Mouse (Mus musculus) MEL (cell line): ENCODE data around the gene Ccdc117.

Experiments used
- CTCF ChIP-seq, 3 experiments: IDR thresholded peaks in 2 of 3; conservative IDR thresholded peaks in 1 of 3; 2 replicates each; pipeline ENCODE4 v1.5.1; 2011 to 2012; ENCODE audit warnings: low read length in 3 of 3, low read depth in 2 of 3, mild to moderate bottlenecking in 2 of 3, improper control_type of control experiment in 1 of 3, inconsistent platforms in 1 of 3, mixed read lengths in 1 of 3, moderate library complexity in 1 of 3; ENCODE audit not compliant: control insufficient read depth in 1 of 3, insufficient read depth in 1 of 3, poor library complexity in 1 of 3, severe bottlenecking in 1 of 3
- EP300 ChIP-seq, 2 experiments: IDR thresholded peaks; 2 replicates each; pipeline ENCODE4 v1.6.1; 2011; ENCODE audit warnings: improper control_type of control experiment in 2 of 2, low read length in 2 of 2, low read depth in 1 of 2, mild to moderate bottlenecking in 1 of 2
- MAZ ChIP-seq: IDR thresholded peaks from 2 replicates; pipeline ENCODE4 v1.6.1; 2012; ENCODE audit warnings: low read depth, mild to moderate bottlenecking, inconsistent platforms, low read length, improper control_type of control experiment
- MXI1 ChIP-seq: IDR thresholded peaks from 2 replicates; pipeline ENCODE4 v1.6.1; 2011; ENCODE audit warnings: mild to moderate bottlenecking, low read depth, low read length, improper control_type of control experiment
- POLR2A ChIP-seq, 2 experiments: IDR thresholded peaks; 2 replicates each; pipeline ENCODE4 v1.6.1; 2011 to 2012; ENCODE audit warnings: low read length in 2 of 2, mild to moderate bottlenecking in 2 of 2, control low read depth in 1 of 2, improper control_type of control experiment in 1 of 2, low read depth in 1 of 2, moderate library complexity in 1 of 2; ENCODE audit not compliant: control insufficient read depth in 1 of 2, insufficient read depth in 1 of 2, poor library complexity in 1 of 2
- POLR2AphosphoS2 ChIP-seq: IDR thresholded peaks from 2 replicates; pipeline ENCODE4 v1.6.1; 2011; ENCODE audit warnings: low read length, improper control_type of control experiment
- POLR2AphosphoS5 ChIP-seq: IDR thresholded peaks from 2 replicates; pipeline ENCODE4 v1.6.1; 2012; ENCODE audit warnings: low read depth, borderline replicate concordance, mild to moderate bottlenecking, inconsistent platforms, low read length, moderate library complexity, mixed read lengths
- ZNF384 ChIP-seq: IDR thresholded peaks from 2 replicates; pipeline ENCODE4 v1.6.1; 2012; ENCODE audit warnings: low read depth, mild to moderate bottlenecking, inconsistent platforms, low read length, improper control_type of control experiment

- TF ChIP-seq CTCF (IDR thresholded peaks at IDR 0.05 in 2 of 3, conservative IDR thresholded peaks at IDR 0.05 in 1 of 3; ENCODE audit: control insufficient read depth in 1 of 3, insufficient read depth in 1 of 3, low read depth in 2 of 3, low read length in 3 of 3, poor library complexity in 1 of 3, severe bottlenecking in 1 of 3) (no peak), MXI1 (no peak; the same call in none of the 2 replicates), EP300 (IDR thresholded peaks at IDR 0.05; ENCODE audit: low read depth in 1 of 2, low read length in 2 of 2) (peak; percentile 36 to 63; a peak in 3 of 4 replicates), POLR2A (IDR thresholded peaks at IDR 0.05; ENCODE audit: control insufficient read depth in 1 of 2, insufficient read depth in 1 of 2, low read depth in 1 of 2, low read length in 2 of 2, poor library complexity in 1 of 2) (no peak), POLR2AphosphoS2 (no peak), MAZ (no peak), ZNF384 (no peak), POLR2AphosphoS5 (no peak)
These were observed 1.3 kb upstream of the Ccdc117 start for GRCm38 (mm10) chr11:5543281-5543680.
